Mouse (Mus musculus) bone marrow, adult 2 months (tissue): ENCODE data around the gene Xirp1.

ENCODE experiments used
- CTCF ChIP-seq: fragments of 200-500 bp; IDR thresholded peaks from 2 replicates; pipeline ENCODE4 v1.5.1; 2011; ENCODE audit warnings: low read length, control low read depth; ENCODE audit not compliant: control insufficient read depth, insufficient read depth
- POLR2A ChIP-seq: fragments of 200-500 bp; IDR thresholded peaks from 2 replicates; pipeline ENCODE4 v1.6.1; 2011; ENCODE audit warnings: low read depth, mild to moderate bottlenecking, control low read depth, low read length, borderline replicate concordance; ENCODE audit not compliant: control insufficient read depth

DNA sequence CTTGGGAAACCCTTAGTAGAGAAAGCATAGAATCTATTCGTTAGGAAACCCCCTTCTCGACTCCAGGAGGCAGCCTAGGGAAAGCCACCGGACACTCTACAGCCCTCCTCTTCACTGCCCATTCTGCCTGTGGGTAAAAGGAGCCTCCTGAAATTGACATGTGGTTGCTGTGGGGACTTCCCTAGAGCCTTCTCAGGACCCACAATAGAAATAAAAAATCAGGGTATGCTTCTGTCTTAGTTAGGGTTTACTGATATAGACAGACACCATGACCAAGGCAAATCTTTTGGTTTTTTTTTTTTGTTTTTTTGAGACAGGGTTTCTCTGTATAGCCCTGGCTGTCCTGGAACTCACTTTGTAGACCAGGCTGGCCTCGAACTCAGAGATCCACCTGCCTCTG, 27.3 kb downstream of the Xirp1 start:
- TF ChIP-seq POLR2A (no peak), CTCF (no peak)
